Mouse (Mus musculus): ENCODE results near the gene Slc41a2. TPM values are rescaled to one million over a fixed set of nuclear protein-coding genes. Genes with fewer than 3 reads are reported as not detected.
"Not testable (repeated sequence)": the region's sequence is repeated elsewhere in the genome, so short reads cannot be mapped to it uniquely, and the experiment has no call there.

Slc41a2 gene
- total RNA-seq (2015): 0.05 and 0.15 TPM in 2 replicates
- 0.27 and 1.2 TPM in 2 replicates for total RNA-seq (2017)

- peak; percentile 68 for ATAC-seq (replicated peaks; ENCODE audit: poor library complexity)
These were observed at the start of gene Slc41a2 for GRCm38 (mm10) chr10:83337159-83337951. TSS of gene Slc41a2 (minus strand) at chr10:83337882.

GRCm38 (mm10) chr10:83385330-83385910, 47.7 kb upstream of the Slc41a2 start:
- ATAC-seq (replicated peaks; ENCODE audit: poor library complexity): no peak

DNA sequence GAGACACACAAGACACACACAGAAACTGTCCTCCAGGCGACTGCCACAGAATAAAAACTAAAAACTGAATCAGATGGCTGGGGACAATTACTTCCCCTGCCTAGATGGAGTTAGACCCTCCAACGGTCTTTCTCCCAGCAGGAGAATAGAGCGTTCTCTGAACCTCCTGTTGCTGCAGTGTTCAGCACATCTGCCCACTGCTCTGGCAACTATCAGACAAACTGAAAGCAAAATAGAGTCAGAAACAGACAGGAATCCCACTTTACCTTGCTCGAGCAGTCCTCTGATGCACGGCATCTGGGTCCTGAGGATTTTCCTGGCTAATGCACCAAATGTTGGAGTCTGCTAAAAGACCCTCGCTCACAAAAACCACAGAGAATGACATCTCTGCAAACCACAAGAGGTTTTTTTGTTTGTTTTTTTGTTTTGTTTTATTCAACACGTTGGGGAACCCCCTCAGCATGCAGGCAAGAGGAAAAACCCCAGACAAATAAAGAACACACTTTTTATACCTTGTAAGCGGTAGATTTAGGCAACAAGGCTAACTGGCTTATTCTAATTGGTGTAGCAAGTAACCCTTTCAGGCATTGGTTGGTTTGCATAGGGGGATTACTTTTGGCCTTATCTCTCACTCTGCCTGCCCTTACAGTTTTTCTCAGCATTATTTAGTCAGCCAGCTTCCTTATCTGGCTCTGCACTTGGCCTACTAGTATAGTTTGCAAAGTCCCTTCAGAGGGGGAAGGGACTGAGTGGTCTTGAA, 47.0 kb upstream of the Slc41a2 start:
- ATAC-seq (replicated peaks; ENCODE audit: poor library complexity): peak; percentile 87

DNA sequence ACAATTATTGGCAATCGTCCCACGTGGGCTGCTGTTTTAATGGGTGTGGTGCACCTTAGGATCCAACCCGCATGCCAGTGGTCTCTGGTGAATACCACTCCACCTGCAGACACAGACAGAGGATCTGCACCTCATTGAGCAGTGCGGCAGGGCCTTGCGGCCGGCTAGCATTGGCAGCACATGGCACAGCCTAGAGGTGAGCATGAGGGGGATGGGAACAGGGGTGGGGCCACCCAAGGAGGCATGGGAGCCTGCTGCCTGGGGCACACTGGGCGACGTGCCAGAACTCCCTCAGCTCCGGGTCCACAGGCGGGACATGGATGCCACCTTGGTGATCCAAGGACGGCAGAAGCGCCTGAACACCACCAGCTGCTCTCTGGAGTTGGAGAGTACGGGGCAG, 46.2 kb upstream of the Slc41a2 start:
- ATAC-seq (replicated peaks; ENCODE audit: poor library complexity): peak; percentile 23; the same call in 1 of the 2 replicates

DNA sequence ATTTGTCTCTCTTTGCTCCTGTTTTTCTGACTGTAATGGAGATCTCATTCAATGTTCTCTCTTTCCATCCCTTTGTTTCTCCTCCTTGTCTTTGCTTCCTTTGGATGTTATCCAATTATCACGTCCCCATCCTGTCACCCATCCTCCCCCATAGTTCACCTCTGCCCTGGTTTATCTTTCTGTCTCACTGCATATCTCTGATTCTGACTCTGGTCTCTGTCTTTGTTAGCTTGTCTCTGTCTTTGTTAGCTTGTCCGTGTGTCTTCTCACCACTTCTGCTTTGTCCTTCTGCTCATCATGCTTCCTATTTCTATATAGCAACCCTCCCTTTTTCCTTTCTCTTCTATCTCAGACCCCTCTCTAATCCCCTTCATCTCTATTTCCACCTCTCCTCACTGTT, 45.3 kb upstream of the Slc41a2 start:
- no peak for ATAC-seq (replicated peaks; ENCODE audit: poor library complexity)

- no peak for ATAC-seq (replicated peaks; ENCODE audit: poor library complexity)
These were observed 44.8 kb upstream of the Slc41a2 start for GRCm38 (mm10) chr10:83382528-83382927.

- no peak for ATAC-seq (replicated peaks; ENCODE audit: poor library complexity)
These were observed 42.8 kb upstream of the Slc41a2 start for GRCm38 (mm10) chr10:83380501-83380900.

- ATAC-seq (replicated peaks; ENCODE audit: poor library complexity): no peak
These were observed 40.6 kb upstream of the Slc41a2 start for GRCm38 (mm10) chr10:83378083-83378833.

- peak; percentile 85 for ATAC-seq (replicated peaks; ENCODE audit: poor library complexity)
These were observed 39.4 kb upstream of the Slc41a2 start for GRCm38 (mm10) chr10:83376911-83377682.

DNA sequence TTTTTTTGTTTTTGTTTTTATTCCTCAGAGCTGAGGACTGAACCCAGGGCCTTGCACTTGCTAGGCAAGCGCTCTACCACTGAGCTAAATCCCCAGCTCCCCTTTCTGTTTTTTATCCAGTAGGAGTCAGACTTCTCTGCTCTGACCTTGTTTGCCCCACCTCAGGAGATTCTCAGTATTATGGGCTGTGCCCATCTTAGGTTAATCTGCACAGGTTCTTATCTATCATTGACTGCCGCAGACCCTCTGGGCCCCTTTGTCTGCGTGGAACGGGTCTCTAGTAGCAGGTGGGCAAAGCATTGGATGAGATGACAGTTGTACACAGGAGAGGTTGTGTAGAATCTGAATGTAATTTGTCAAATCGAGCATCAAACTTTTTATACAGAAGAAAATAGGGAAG, 37.8 kb upstream of the Slc41a2 start:
- not testable (repeated sequence) for ATAC-seq (replicated peaks; ENCODE audit: poor library complexity)

DNA sequence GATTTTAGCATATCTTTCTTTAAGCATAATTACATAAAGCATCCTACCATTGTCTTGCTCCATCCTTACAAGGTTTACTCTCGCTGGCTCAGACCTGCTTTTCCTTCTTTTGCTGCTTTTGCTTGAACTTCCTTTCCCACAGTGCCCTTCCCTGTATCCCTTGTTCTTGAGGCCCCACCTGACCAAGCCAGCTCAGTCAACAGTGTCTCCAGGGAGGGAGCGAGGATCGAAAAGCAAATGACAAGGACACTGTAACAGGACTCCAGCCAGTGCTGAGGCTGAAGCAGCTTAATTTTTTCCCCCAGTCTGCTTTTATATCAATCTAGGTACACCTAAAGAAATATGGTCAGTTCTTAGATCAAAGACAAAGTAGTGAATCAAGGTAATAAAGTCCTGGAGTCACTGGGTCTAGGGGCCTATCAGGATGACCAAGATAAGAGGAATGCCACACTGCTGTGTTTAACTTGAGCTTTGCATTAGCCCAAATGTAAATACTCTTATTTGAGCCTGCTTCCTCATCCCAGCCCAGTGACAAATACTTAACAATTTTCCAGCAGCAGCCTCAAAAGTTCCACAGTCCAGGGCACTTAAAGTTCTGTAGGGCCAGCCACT, 36.5 kb upstream of the Slc41a2 start:
- ATAC-seq (replicated peaks; ENCODE audit: poor library complexity): no peak

DNA sequence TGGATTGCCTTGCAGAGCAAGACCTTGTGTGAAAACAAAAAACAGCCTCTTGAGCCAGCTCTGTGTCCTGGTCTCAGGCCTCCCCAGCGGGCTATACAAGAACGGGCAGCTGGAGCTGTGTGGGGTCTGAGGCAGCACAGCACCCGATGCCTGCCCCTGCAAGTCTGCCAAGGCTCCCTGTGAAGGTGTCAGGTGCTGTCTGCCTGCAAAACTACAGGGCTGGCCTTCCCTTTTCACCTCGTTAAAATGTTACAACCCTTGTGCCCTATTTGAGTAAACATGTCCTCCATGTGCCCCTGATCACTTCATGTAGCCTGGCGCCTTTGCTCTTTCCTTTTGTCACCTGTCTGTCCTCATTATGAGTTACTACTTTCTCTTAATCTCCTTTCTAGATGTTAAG, 31.2 kb upstream of the Slc41a2 start:
- no peak for ATAC-seq (replicated peaks; ENCODE audit: poor library complexity)

DNA sequence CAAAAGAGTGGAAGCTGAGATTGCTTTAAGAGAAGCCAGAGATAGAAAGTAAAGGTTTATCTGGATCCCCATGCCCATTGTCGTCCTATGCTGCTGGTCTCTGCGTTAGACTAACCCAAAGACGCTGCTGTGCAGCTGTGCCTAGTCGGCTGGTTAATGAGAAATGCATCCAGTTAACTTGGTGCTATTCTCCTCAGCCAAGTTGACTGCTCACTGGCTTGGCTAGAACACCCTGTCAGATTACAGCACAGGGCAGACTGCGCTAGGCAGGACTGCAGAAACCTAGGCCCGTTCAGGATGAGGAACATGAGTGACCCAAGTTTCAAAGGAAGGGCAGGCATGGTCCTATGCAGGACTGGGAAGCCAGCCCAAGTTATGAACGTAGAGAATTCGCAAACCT, 25.8 kb upstream of the Slc41a2 start:
- ATAC-seq (replicated peaks; ENCODE audit: poor library complexity): no peak

- ATAC-seq (replicated peaks; ENCODE audit: poor library complexity): peak; percentile 49
These were observed 24.1 kb upstream of the Slc41a2 start for GRCm38 (mm10) chr10:83361643-83362382.

GRCm38 (mm10) chr10:83360356-83360755, 22.7 kb upstream of the Slc41a2 start:
- ATAC-seq (replicated peaks; ENCODE audit: poor library complexity): peak; percentile 22; the same call in 1 of the 2 replicates

DNA sequence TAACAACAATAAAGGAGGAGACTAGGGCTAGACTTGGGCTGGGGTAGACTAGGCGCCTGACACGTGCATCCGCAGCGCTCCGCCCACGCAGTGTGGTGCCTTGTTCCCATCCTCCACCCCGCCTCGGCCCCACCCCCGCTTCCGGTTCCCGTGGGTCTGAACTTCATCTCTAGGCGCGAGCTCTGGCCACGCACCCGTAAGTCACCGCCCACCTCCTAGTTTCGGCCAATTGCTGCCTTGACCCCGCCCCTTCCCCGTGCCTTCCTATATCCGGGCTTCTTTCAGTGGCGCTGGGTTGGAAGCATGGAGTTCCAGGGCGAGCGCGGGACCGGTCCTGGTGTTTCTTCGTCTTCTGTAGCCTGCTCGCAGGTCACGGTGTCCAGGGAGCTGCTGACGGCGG, 22.3 kb upstream of the Slc41a2 start, which contains the start of gene D10Wsu102e:
Gene D10Wsu102e, plus strand, starts transcription at position 266 of the 400 bp plus-strand sequence.
- peak; percentile 93 for ATAC-seq (replicated peaks; ENCODE audit: poor library complexity)

GRCm38 (mm10) chr10:83359451-83359850, 21.8 kb upstream of the Slc41a2 start:
- ATAC-seq (replicated peaks; ENCODE audit: poor library complexity): no peak

DNA sequence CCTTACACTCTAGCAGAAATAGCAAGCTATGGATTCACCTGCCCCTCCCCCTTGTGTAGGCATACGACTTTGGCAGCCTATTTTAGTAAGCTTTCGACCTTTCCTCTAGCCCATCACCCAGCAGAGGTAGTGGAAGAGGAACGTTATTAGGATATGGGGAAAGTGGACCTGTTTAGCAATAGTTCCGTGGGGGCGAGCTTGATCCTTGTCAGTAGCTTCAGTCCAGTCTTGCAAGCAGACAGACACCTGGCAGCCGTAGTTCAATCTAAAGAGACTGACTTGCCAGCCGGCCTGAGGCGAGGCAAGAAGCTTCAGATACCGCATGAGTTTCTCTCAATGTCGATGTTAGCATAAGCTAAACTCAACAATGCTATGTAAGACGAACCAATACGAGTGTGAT, 18.7 kb upstream of the Slc41a2 start:
- no peak for ATAC-seq (replicated peaks; ENCODE audit: poor library complexity)

GRCm38 (mm10) chr10:83354333-83354719, 16.6 kb upstream of the Slc41a2 start:
- ATAC-seq (replicated peaks; ENCODE audit: poor library complexity): peak; percentile 47

All from megakaryocyte progenitor cell, adult 5-6 weeks (primary cell).